Mouse (Mus musculus) forebrain, embryonic 11.5 days (tissue): ENCODE data around the gene Nlgn1. TPM values are rescaled to one million over a fixed set of nuclear protein-coding genes. Genes with fewer than 3 reads are reported as not detected.

Experiments
- ATAC-seq: fragments of 200-750 bp; cut with Nextera tagmentation; replicated peaks from 2 replicates; pipeline ENCODE4 v1.8.0; 2017; ENCODE audit warnings: moderate TSS enrichment; ENCODE audit not compliant: low FRiP score
- DNase-seq: peaks from one replicate; pipeline ENCODE4 v3.0.0-alpha.2; 2017; ENCODE audit warnings: low spot score
- H3K27ac ChIP-seq: fragments of 300-500 bp; sonication (generic); 2 replicates; pipeline ENCODE4 v1.5.1; 2014; ENCODE audit warnings: low read depth, low read length
- H3K27me3 ChIP-seq: fragments of 300-500 bp; sonication (generic); 2 replicates; pipeline ENCODE4 v1.6.1; 2014; ENCODE audit warnings: mild to moderate bottlenecking, low read length, mixed read lengths; ENCODE audit not compliant: control insufficient read depth, insufficient read depth
- H3K36me3 ChIP-seq: fragments of 300-500 bp; sonication (generic); 2 replicates; pipeline ENCODE4 v1.6.1; 2014; ENCODE audit warnings: mild to moderate bottlenecking, low read length, moderate library complexity, mixed read lengths; ENCODE audit not compliant: control insufficient read depth, insufficient read depth
- H3K4me1 ChIP-seq: fragments of 300-500 bp; sonication (generic); replicated peaks from 2 replicates; pipeline ENCODE4 v1.6.1; 2014; ENCODE audit warnings: low read length, mixed read lengths; ENCODE audit not compliant: control insufficient read depth, insufficient read depth
- H3K4me2 ChIP-seq: fragments of 300-500 bp; sonication (generic); 2 replicates; pipeline ENCODE4 v1.6.1; 2014; ENCODE audit warnings: low read depth, mild to moderate bottlenecking, low read length, moderate library complexity, mixed read lengths; ENCODE audit not compliant: severe bottlenecking
- H3K4me3 ChIP-seq: fragments of 300-500 bp; sonication (generic); 2 replicates; pipeline ENCODE4 v1.5.1; 2014; ENCODE audit warnings: low read depth, low read length
- H3K9ac ChIP-seq: fragments of 300-500 bp; sonication (generic); 2 replicates; pipeline ENCODE4 v1.6.1; 2014; ENCODE audit warnings: low read length
- H3K9me3 ChIP-seq: fragments of 300-500 bp; sonication (generic); 2 replicates; pipeline ENCODE4 v1.6.1; 2016; ENCODE audit warnings: low read length, mixed read lengths; ENCODE audit not compliant: control insufficient read depth
- WGBS: fragments of 180-500 bp; shearing (Covaris S2); extraction: QIAGEN DNeasy Blood & Tissue Kit; methylation state at CpG from one replicate; pipeline ENCODE4 v1.1.7; 2014; 5-methylcytosine and 5-hydroxymethylcytosine counted together
- polyA plus RNA-seq: library from polyadenylated mRNA; unstranded; fragments of >200 nt; fragmentation: Nextera tagmentation; extraction: Ambion mirVana; gene quantifications from 2 replicates; pipeline ENCODE4 v1.2.1, GENCODE M21; 2014

Nlgn1 gene
- polyA plus RNA-seq, 1 experiment from 2014 or later, result 4.0 TPM

GRCm38 (mm10) chr3:26228172-26228781 lies 104.0 kb downstream of the Nlgn1 start:
- Histone ChIP-seq H3K9me3 (no peaks in the 10 kb centered on the region), H3K27me3 (no peaks in the 10 kb centered on the region), H3K4me1 (no peaks in the 10 kb centered on the region), H3K4me3 (no peak overlapping the region), H3K27ac (no peak overlapping the region), H3K36me3 (no peaks in the 10 kb centered on the region), H3K4me2 (no peak overlapping the region), H3K9ac (no peak overlapping the region)
- 54% methylated on average over 4 of the region's 4 CpGs for WGBS
- ATAC-seq, result no peak
- DNase-seq, result no peak

- Histone ChIP-seq H3K27me3 (no peaks in the 10 kb centered on the region), H3K4me2 (no peak overlapping the region), H3K4me3 (no peak overlapping the region), H3K36me3 (no peaks in the 10 kb centered on the region), H3K9ac (no peak overlapping the region), H3K9me3 (no peaks in the 10 kb centered on the region), H3K4me1 (no peaks in the 10 kb centered on the region), H3K27ac (no peak overlapping the region)
- DNase-seq, result no peak
- WGBS, result 82% methylated on average over 3 of the region's 3 CpGs
- no peak for ATAC-seq
Measured at GRCm38 (mm10) chr3:26223500-26223899, 108.8 kb downstream of the Nlgn1 start.

GRCm38 (mm10) chr3:26216231-26216630 lies 116.0 kb downstream of the Nlgn1 start:
- no peak overlapping the region for H3K4me3 ChIP-seq
- no peaks in the 10 kb centered on the region for H3K27me3 ChIP-seq
- no peak overlapping the region for H3K27ac ChIP-seq
- no peaks in the 10 kb centered on the region for H3K9me3 ChIP-seq
- no peak overlapping the region for H3K4me2 ChIP-seq
- no peaks in the 10 kb centered on the region for H3K36me3 ChIP-seq
- DNase-seq (no peak), ATAC-seq (no peak)
- no peaks in the 10 kb centered on the region for H3K4me1 ChIP-seq
- H3K9ac ChIP-seq, result no peak overlapping the region
- 80% methylated on average over 5 of the region's 5 CpGs for WGBS

- Histone ChIP-seq H3K4me2 (no peak overlapping the region), H3K9me3 (no peaks in the 10 kb centered on the region), H3K4me1 (no peaks in the 10 kb centered on the region), H3K36me3 (no peaks in the 10 kb centered on the region), H3K27ac (no peak overlapping the region), H3K9ac (no peak overlapping the region), H3K27me3 (no peaks in the 10 kb centered on the region), H3K4me3 (no peak overlapping the region)
- 88% methylated on average over 3 of the region's 3 CpGs for WGBS
- ATAC-seq (no peak), DNase-seq (no peak)
Measured at GRCm38 (mm10) chr3:26202702-26203101, 129.6 kb downstream of the Nlgn1 start.

GRCm38 (mm10) chr3:26201410-26201809 lies 130.8 kb downstream of the Nlgn1 start:
- no peak overlapping the region for H3K4me2 ChIP-seq
- no peak for ATAC-seq
- no peak overlapping the region for H3K27ac ChIP-seq
- no peak overlapping the region for H3K4me3 ChIP-seq
- no peaks in the 10 kb centered on the region for H3K9me3 ChIP-seq
- WGBS, result 56% methylated on average over 1 of the region's 1 CpGs
- H3K4me1 ChIP-seq, result no peaks in the 10 kb centered on the region
- H3K9ac ChIP-seq, result no peak overlapping the region
- no peaks in the 10 kb centered on the region for H3K27me3 ChIP-seq
- no peak for DNase-seq
- no peaks in the 10 kb centered on the region for H3K36me3 ChIP-seq

- ATAC-seq, result no peak
- 83% methylated on average over 2 of the region's 2 CpGs for WGBS
Measured at GRCm38 (mm10) chr3:26194970-26195369, 137.3 kb downstream of the Nlgn1 start.

GRCm38 (mm10) chr3:26181013-26181412 lies 151.2 kb downstream of the Nlgn1 start:
- H3K36me3 ChIP-seq, result no peaks in the 10 kb centered on the region
- no peaks in the 10 kb centered on the region for H3K9me3 ChIP-seq
- WGBS, result 93% methylated on average over 3 of the region's 3 CpGs
- no peaks in the 10 kb centered on the region for H3K4me1 ChIP-seq
- no peak for DNase-seq
- no peak overlapping the region for H3K4me3 ChIP-seq
- H3K9ac ChIP-seq, result no peak overlapping the region
- no peaks in the 10 kb centered on the region for H3K27me3 ChIP-seq
- H3K4me2 ChIP-seq, result no peak overlapping the region
- no peak for ATAC-seq
- H3K27ac ChIP-seq, result no peak overlapping the region

More at GRCm38 (mm10) chr3:26194970-26195369, 137.3 kb downstream of the Nlgn1 start:
- no peaks in the 10 kb centered on the region for H3K27me3 ChIP-seq
- H3K36me3 ChIP-seq, result no peaks in the 10 kb centered on the region
- no peaks in the 10 kb centered on the region for H3K4me1 ChIP-seq
- H3K4me3 ChIP-seq, result no peak overlapping the region
- no peak overlapping the region for H3K9ac ChIP-seq
- no peak overlapping the region for H3K27ac ChIP-seq
- no peaks in the 10 kb centered on the region for H3K9me3 ChIP-seq
- no peak for DNase-seq
- no peak overlapping the region for H3K4me2 ChIP-seq

GRCm38 (mm10) chr3:26175371-26175770 lies 156.9 kb downstream of the Nlgn1 start:
- ATAC-seq (no peak), DNase-seq (no peak)
- Histone ChIP-seq H3K36me3 (no peaks in the 10 kb centered on the region), H3K9ac (no peak overlapping the region), H3K27me3 (no peaks in the 10 kb centered on the region), H3K4me2 (no peak overlapping the region), H3K4me1 (no peaks in the 10 kb centered on the region), H3K4me3 (no peak overlapping the region), H3K9me3 (no peaks in the 10 kb centered on the region), H3K27ac (no peak overlapping the region)
- WGBS, result 83% methylated on average over 4 of the region's 4 CpGs

- 56% methylated on average over 5 of the region's 5 CpGs for WGBS
- Histone ChIP-seq H3K4me2 (no peak overlapping the region), H3K27me3 (no peaks in the 10 kb centered on the region), H3K9me3 (no peaks in the 10 kb centered on the region), H3K27ac (no peak overlapping the region), H3K4me3 (no peak overlapping the region), H3K36me3 (no peaks in the 10 kb centered on the region), H3K9ac (no peak overlapping the region), H3K4me1 (no peaks in the 10 kb centered on the region)
- DNase-seq (no peak), ATAC-seq (no peak)
Measured at GRCm38 (mm10) chr3:26174257-26174656, 158.0 kb downstream of the Nlgn1 start.
